Mouse (Mus musculus) CD4-positive naive resting alpha-beta T cell, adult 76 days (primary cell): ENCODE data around the gene Olfr5. TPM values are rescaled to one million over a fixed set of nuclear protein-coding genes. Genes with fewer than 3 reads are reported as not detected.

Experiments used
- total RNA-seq: library from RNA; stranded (reverse); gene quantifications from one replicate; pipeline ENCODE4 v1.2.4, GENCODE M21; 2023

The Olfr5 gene
- not detected for total RNA-seq

DNA sequence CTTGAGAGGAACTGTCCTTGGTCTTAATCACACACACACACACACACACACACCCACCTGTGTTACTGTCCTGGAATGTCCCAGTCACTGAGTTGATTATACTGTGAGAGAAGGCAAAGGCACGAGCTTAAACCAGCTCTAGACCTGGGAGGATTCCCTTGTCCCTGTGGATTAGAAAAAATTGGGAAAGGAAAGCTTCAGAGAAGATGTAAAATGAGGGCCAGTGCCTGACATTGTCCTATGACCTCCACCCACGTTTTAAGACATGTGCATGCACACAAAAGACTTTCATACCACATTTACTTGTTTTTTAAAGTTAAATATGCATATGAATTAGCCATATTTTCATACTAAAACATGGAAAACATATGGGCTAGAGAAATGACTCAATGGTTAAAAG is at the start of gene Olfr5:
Olfr5 (minus strand) TSS at position 101 of the 400 bp plus-strand sequence.

DNA sequence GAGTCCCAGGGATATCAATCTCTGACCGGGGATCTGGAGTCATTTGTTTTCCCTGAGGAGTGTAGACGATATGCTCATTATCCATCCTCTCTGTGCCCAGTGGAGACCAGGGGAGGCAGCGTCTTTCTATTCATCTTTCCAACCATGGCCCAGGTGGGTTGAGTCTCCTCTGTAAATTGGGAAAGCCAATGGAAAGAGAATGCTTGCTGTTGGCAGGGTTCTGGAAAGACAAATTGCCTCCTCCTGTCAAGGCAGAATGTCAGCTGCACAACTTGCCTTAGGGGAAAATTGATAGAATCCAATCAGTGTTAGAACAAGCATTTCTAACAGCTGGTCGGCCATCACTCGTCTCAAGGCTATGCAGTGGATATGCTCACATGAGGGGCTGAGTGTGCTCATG is 36.1 kb upstream of the Olfr5 start, which contains the start of gene Olfr1349:
Olfr1349 (minus strand) TSS at position 101 of the 400 bp plus-strand sequence.

DNA sequence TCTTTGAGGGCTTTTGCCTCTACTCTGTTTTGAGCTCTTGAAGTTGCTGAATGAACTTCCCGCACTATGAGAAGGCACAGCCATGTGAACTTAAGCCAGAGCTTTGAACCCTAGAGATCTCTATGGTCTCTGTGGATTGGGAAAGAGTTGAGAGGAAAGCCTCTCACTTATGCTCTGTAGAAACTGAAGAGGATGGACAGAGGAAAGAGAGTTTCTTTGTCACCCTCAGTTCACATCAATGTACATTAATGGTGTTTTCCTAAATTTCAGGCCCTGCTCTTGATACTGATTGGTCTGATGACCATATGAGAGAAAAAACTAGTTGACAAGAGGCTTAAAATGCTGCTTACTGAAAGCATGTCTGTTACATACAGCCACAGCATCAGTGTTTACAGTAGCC is 21.9 kb upstream of the Olfr5 start, which contains the start of gene Olfr1348:
Olfr1348 (minus strand) TSS at position 101 of the 400 bp plus-strand sequence.

DNA sequence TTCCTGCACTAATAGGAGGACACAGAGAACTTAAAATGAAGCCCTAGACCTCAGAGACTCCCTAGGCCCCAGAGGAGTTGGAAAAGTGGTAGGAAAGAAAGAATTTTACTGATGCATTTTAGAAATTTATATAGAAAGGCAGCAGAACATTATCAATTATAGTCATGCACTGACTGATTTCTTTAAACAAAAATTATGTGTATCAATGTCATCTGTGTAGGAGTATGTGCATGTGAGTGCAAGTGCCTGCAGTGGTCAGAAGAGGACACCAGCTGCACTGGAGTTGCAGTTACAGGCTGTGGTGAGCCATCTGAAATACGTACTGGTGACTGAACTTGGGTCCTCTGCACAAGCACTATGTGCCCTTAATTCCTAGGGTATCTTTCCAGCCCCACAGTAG is 12.9 kb upstream of the Olfr5 start, which contains the start of gene Olfr1347:
Olfr1347 (minus strand) TSS at position 101 of the 400 bp plus-strand sequence.

DNA sequence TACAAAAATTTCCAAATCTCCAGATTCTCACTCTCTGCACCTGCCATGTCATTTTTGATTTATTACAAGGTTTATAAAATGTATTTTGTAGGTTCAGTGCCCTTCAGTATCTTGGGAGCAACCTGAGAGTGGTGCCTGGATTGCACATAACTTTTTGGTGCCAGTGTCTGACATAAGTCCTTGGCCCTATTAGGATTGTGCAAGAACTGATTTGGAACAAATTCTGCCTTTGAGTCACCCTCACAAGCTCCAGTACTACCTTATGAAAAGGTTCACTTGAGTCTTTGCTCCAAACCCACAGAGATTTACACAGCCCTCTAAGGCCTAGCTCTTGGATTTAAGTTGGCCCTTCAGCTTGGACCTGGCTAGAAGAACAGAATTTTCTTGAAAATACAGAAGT is 19.8 kb downstream of the Olfr5 start, which contains the start of gene Olfr1346:
Olfr1346 (plus strand) TSS at position 151 of the 400 bp plus-strand sequence.

DNA sequence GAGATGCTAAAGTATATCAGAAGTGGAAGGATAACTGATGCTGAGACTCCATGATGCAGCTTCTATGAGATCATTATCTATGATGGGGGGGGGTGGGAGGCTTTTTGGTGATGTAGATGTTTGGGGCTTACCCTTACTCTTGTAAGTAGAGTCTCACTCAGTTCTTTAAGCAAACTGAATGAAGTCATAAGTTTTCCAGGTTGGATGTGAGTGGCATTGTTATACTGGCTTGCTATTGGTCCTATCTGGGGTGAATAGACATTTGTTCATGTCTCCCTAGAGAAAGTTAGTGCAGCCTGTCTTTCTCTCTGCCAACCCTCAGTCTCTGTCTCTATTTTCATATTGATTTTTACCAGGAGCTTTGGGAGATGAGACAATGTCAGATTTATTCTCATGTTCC is 30.9 kb downstream of the Olfr5 start, which contains the start of gene Olfr1336:
Olfr1336 (plus strand) TSS at position 301 of the 400 bp plus-strand sequence.

DNA sequence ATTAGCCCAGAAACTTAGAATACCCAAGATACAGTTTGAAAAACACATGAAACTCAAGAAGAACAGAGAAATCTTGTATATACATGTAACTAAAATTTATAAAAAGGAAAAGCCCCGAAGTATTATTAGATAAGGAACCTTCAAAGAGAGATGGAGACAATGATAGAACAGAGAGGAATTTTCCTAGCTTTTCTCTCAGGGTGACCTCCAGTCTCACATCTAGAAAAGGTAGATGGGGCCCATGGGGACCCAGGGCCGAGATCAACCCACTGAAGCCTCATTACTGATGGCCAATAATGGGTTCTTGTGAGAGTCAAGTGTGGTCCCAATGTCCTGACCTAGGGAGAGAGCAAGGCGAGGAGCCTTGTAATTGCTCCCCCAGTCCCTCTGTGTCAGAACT is 48.4 kb downstream of the Olfr5 start, which contains the start of gene Olfr1344:
Olfr1344 (plus strand) TSS at position 301 of the 400 bp plus-strand sequence.

Other genes with a start within 250 kb of the Olfr5 start
- not detected for gene Epp13, start 234.2 kb downstream of the Olfr5 start, total RNA-seq
- 5.9 TPM for gene Zfp667, start 200.4 kb downstream of the Olfr5 start, total RNA-seq
- gene Zfp583, start 155.7 kb downstream of the Olfr5 start, total RNA-seq: 0.50 TPM
- 0.97 TPM for gene Gm3854, start 143.2 kb downstream of the Olfr5 start, total RNA-seq
- 2.3 TPM for gene Zfp78, start 123.7 kb downstream of the Olfr5 start, total RNA-seq
- 8.3 TPM for gene Zfp28, start 103.6 kb downstream of the Olfr5 start, total RNA-seq
- gene Smim17, start 88.2 kb downstream of the Olfr5 start, total RNA-seq: 1.8 TPM
- gene Gm20715, start 76.7 kb downstream of the Olfr5 start, total RNA-seq: not detected
- gene Olfr1344, start 48.3 kb downstream of the Olfr5 start, total RNA-seq: not detected
- gene Olfr1336, start 30.8 kb downstream of the Olfr5 start, total RNA-seq: not detected
- gene Olfr1346, start 19.8 kb downstream of the Olfr5 start, total RNA-seq: not detected
- gene Olfr1347, start 12.8 kb upstream of the Olfr5 start, total RNA-seq: not detected
- not detected for gene Olfr1348, start 21.8 kb upstream of the Olfr5 start, total RNA-seq
- gene Olfr1349, start 36.0 kb upstream of the Olfr5 start, total RNA-seq: not detected
- not detected for gene Olfr1350, start 77.9 kb upstream of the Olfr5 start, total RNA-seq
- gene Zim1, start 209.5 kb upstream of the Olfr5 start, total RNA-seq: not detected
- gene Peg3, start 243.5 kb upstream of the Olfr5 start, total RNA-seq: not detected
- not detected for gene Usp29, start 243.6 kb upstream of the Olfr5 start, total RNA-seq